Mouse (Mus musculus): ENCODE data around the gene Lad1.

Gene Lad1

DNA sequence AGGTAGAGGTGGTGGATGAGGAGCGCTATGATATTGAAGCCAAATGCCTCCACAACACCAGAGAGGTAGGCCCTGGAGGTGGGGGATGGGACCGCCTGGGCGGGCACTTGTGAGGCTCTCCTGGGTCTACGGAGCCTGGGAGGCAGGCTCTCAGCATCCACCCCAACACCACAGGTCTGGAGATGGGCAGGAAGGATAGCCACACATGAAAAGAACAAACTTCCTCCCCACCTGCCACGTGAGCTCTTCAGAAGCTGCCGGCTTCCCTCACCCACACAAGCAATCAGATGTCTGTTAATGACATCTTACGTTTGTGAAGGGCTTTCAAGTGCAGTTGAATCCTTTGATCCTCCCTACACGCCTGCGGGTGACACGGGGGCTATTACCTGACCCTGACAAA is 10.9 kb upstream of the Lad1 start:
- no peak for DNase-seq (ENCODE audit: low read depth, low spot score)

GRCm38 (mm10) chr1:135810180-135810579 is 8.2 kb upstream of the Lad1 start:
- no peak for DNase-seq (ENCODE audit: low read depth, low spot score)

DNA sequence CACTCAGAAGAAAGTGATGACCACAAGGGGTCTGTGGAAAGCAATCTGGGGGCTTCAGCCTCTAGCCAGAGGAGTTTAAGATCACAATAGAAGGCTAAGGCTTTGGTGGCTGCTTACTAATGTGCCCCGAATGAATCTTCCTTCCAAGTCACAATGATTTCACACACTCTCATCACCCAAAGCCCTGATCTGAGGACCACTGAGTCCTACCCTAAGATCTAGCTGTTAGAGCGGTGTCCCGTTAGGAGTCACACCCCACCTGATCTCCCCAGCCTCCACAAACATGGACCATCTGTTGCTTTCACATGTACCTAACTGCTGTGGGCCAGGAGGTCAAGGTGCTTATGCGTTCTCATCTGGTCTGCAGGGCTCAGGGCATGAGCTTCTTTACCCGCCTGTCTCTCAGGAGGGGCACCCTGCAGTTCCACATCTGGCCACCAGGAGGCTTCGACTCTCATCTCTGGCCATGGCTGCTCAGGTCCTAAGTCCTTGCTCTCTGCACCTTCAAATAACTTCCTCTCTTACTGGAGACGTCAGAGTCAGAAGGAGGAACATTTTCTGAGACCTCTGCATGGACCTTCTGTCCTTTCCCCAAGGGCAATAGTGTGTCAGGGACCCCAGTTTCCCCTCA is 7.3 kb upstream of the Lad1 start:
- peak; percentile 88 for DNase-seq (ENCODE audit: low read depth, low spot score)

DNA sequence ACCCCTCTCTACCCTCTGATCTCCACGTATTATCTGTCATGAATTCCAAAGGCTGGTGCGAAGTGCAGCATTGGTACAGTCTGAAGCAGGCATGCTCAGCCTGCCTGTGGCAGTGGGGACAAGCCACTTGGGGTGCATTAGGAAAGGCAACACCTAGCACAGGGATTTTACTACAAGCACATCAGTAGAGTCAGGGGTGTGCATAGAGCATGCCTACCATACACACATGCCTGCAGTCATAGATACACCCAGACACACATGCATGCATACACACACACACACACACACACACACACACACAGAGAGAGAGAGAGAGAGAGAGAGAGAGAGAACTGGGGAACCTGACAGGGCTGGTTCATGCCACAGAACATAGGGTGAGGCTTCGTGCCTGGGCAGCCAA is 6.2 kb upstream of the Lad1 start:
- no peak for DNase-seq (ENCODE audit: low read depth, low spot score)

DNA sequence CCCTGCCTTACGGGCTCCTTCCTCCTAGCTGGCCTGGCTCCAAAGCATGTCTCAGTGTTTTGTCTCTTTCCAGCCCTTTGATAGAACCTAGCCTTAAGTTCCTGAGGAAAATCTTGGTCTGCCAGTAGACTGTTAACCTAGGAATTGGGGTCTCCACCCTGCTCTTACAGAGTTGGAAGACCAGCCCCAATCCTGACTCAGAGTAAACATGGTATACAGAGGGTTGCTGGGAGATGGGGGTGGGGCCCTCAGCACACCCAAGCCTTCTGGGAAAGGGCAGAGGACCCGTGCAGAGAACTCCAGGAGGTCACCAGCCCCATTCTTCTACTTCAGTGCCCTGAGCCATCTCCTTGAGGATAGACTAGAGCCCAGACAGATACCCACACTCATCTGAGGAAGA is 5.8 kb upstream of the Lad1 start:
- no peak for DNase-seq (ENCODE audit: low read depth, low spot score)

GRCm38 (mm10) chr1:135813071-135813470 is 5.3 kb upstream of the Lad1 start:
- DNase-seq (ENCODE audit: low read depth, low spot score) = no peak

DNA sequence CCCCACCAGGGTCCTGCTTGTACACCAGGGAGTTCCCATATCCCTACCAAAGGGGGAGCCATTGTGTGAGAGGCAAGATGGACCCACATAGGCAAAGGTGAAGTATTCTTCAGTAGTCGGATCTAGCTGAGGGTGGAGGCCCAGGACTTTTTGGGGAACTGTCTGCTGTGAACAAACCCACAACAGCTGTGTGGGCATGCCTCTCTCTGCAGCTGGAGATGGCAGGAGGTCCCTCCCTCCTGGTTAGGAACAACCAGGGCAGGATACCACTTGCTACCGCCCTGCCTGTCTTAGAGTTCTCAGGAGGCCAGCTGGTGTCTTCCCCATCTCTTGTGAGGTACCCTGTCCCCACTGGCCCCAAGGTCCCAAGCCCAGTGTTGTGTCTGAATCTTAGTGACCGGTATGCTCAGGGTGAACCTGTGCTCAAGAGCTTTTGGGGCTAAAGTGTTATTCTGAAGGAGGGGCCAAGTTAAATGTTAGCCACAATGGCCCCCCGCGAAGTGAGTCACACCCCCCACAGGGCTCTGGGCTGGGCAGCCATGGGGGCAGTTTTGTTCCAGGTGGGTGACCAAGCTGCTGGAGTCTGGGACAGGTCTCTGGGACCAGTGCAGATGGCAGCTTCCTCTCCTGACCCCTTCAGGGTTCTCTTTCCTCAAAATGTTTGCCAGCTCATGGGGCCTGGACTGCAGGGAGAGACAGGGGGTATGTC is 4.6 kb upstream of the Lad1 start:
- no peak for DNase-seq (ENCODE audit: low read depth, low spot score)

DNA sequence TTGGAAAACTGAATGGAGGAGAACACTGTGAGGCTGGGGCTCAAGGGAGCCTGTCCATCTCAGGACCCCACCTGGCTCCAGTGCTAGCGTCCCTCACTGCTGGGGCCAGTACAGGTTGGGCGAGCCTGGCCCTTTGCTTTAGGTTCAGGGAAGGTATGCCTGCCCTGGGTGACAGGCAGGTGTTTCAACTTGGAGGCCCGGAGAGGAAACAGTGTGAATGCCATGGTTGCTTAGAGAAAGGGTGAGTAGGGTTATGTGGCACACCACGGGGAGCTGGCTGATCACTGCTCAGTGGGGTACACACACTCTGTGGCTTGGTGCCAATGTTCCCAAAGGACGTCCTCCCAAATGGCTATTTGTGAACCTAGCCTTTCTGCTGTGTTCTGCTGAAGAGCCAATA is 3.9 kb upstream of the Lad1 start:
- no peak for DNase-seq (ENCODE audit: low read depth, low spot score)

GRCm38 (mm10) chr1:135817595-135817994 is 803 bp upstream of the Lad1 start:
- DNase-seq (ENCODE audit: low read depth, low spot score) = no peak

DNA sequence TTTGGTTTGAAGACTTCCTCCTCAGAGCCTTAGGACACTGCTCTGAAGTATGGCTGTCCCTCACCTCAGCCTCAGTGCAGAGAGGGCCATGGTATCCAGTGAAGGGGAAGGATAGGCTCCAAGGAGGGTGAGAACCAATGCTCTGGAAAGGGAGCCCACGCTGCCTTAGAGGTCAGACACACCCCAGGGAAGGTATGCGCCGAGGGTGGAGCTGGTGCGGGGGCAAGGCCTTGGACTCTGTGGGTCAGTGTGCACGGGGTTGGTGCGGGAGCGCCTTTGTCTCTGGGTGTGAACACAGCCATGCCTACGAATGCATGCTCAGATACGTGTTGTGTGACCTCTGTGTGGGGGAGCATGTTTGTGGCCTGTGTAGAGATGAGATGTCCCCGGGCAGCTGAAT is 1.7 kb downstream of the Lad1 start:
- no peak for DNase-seq (ENCODE audit: low read depth, low spot score)

- DNase-seq (ENCODE audit: low read depth, low spot score) = peak; percentile 40
Observed at GRCm38 (mm10) chr1:135820736-135821364, 2.5 kb downstream of the Lad1 start.

DNA sequence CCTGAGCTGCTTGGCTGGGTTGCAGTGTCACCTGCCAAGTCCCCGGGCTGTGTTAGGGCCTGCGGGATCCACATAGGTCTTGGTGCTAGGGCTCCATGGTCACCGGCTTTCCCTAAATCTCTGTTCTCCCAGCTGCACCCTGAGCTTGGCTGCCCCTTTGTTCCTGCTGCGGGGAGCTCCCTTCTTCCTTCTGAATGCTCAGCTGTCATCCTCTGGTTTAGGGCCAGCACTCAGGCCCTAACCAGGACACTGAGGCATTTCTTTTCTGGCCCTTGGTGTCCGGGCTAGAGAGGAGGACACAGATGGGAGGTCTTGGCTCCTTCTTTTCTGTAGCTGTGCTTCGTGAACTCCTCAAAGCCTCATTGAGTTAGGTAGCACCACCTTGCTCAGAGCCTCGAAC is 3.4 kb downstream of the Lad1 start:
- no peak for DNase-seq (ENCODE audit: low read depth, low spot score)

GRCm38 (mm10) chr1:135828918-135829317 is 10.5 kb downstream of the Lad1 start:
- peak; percentile 87 for DNase-seq (ENCODE audit: low read depth, low spot score)

DNA sequence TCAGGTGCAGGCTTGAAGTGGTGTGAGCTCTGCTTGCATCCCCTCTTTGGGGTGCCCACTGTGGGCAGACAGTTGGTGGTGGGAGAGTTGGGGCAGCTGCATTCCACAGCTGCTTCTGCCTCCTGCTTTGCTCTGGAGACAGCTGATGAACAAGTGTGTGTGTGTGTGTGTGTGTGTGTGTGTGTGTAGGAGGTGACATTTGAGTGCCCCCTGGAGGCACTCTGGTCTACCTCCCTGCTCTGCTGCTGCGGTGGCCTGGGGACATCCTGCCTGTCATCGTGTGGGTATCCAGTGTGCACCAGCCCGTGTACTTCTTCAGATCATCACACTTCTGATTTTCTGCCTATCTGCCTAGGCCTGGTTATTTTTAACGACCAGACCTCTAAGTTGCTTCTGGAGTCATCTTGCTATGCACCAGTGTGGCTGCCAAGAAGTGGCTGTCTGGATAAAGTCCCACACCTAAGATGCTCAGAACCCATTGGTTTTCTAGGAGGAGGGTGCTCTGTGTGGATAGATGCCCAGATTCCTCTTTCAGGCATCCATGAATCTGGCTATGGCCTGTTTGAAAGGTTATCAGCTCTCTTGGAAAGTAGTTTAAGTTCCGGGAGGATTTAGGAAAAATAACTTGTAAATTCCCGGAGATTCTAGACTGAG is 15.9 kb downstream of the Lad1 start:
- DNase-seq (ENCODE audit: low read depth, low spot score) = no peak

DNA sequence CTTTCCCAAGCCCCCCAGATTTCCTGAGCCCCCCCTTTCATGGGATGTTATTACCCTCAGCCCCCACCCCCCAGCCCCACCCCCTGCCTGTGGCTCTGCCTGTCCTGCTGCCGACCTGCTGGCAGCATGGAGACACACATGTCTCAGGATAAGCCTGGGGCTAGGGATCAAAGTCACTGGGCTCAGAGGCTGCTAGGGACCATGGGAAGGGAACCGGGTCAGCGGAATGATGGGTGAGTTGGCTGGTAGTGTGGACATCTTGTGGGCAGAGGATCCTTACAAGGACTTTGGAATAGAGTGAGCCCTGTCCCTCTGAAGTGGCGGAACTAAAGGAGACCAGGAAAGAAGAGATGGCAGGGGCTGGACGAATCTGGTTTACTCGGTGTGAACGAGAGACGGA is 16.6 kb downstream of the Lad1 start:
- no peak for DNase-seq (ENCODE audit: low read depth, low spot score)

DNA sequence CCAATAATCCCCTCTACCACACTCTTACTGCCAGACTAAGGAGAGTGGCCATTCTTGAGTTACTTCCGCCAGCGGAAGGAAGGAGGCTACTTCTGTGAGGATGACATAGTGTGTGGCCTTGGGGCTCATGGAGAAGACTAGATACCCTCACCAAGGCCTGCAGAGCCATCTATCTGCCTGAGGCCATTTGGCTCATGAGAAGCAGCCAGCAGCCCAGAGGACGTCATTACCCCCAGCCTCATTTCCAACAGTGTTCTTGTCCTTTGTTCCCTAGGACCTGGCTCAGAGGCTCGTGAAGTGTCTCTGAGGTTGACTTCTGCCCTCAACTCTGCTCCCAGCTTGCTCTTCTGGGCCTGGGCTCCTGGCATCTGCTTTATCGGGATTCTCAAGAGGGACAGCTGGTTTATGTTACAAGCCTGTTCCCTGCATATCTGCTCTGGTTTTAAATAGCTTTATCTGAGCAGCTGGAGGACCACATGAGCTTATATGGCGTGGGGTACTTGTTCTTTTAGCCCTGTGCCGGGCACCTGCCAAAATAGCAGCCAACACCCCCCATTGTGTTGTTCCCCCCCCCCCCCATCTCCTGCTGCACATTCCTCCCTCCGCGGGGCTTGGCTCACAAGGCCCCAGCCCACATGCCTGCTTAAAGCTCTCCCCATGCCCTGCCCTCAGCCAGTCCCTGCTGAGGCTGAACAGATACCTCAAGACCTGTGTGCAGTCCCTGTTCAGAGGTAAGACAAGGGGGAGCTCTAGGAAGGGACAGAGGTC is 17.5 kb downstream of the Lad1 start, which contains the start of gene Tnnt2:
Gene Tnnt2, plus strand, starts transcription at position 639 of the 768 bp plus-strand sequence.
- no peak for DNase-seq (ENCODE audit: low read depth, low spot score)

GRCm38 (mm10) chr1:135838626-135839025 is 20.2 kb downstream of the Lad1 start:
- no peak for DNase-seq (ENCODE audit: low read depth, low spot score)

DNA sequence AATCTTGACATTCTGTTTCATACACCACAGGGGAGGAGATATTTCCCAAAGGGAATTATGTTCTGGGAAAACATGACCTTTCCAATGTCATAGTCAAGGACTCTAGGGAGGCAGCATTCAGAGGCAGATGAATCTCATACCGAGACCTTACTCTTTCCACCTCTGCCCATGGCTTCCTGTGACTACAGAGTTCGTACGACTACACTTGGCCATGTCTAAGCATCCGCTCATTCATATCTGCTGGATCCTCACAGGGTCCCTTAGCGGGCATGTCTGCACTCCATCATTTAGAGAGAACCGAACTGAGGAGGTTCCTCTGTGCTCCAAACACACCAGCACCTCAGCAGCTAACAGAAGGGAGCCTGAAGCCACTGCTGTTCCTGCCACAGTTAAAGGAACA is 20.7 kb downstream of the Lad1 start:
- DNase-seq (ENCODE audit: low read depth, low spot score) = no peak

DNA sequence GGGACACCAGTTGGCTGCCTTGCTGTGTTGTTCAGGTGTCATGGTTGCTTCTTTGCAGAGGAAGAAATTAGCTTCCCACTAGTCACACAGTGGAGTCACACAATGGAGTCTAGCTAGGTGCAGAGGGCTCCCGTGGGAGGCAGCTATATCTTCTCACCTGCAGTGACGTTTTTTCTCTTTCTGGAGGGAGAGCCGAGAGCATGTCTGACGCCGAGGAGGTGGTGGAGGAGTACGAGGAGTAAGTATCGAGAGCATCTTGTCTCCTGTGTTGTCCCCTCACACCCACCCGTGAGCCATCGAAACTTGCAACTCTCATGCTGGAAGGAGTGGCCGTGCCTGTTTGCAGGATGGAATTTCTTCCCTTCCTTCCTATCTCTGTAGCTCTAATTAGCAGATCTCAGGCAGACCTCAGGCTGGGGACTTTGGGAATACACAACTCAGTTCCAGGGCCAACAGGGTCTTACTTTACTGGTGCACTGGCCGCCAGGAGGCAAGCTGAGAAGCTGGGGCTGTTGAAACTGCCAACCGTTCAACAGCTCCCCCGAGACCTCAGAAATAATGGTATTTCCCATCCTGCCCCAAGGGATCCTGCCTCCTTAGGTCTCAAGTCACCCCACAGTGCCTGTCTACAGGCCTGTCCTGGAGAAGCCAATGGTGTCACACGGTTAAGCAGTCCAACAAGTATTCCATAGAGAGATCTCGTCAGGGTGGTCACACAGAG is 22.4 kb downstream of the Lad1 start:
- no peak for DNase-seq (ENCODE audit: low read depth, low spot score)

DNA sequence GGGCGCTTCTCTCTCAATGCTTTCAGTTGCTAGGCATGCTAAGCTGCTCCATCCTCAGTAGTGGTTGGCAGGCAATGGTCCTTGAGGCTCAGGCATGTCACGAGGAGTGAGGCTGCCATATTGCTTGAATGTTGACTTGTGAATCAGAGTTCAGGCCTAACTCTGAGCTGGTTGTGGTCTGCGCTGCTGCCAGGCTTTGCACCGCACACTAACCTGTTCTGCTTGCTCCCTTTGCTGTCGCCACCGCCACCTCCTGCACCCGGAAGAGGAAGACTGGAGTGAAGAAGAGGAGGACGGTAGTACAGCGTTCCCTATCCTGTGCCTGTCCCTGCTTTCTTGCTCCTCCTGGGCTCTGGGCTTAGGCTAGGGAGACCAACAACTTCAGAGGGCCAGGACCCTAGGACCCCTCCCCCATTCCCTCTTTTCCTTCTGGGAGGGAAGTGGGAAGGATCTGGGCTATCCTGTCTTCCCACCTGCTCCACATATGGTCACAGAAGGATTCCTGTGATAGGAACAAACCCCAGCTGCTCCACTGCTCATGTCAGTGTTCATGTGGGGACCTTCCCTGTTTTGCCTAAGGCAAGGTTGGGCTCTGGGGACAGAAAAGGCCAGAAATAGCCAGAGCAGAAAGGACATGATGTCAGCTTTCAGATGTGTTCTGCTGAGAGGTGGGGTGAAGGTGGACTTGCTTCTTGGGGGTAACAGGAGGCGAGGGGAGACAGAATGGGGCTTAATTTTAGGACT is 25.3 kb downstream of the Lad1 start:
- peak; percentile 57 for DNase-seq (ENCODE audit: low read depth, low spot score)
